In genomic region chr3:75868886-75869285, GRCm38 (mm10) we compare ENCODE assay signal across 12 mouse cellular contexts.
DNase-seq lines count a peak whose midpoint lies in the region; ATAC-seq and TF ChIP-seq lines count a peak whose summit lies in the region.
"Had no signal": no experiment of that assay in that cellular context is flagged by ENCODE, and none has a peak within 500 bp of the region (broad histone marks: within the 10 kb centered on the region; RNA-seq: fewer than 3 reads in every experiment).

No protein-coding gene starts in this region.

- TF ChIP-seq POLR2A in kidney, adult 2 months (IDR thresholded peaks at IDR 0.05; ENCODE audit: low read depth, low read length), result no peak

- no peak for ATAC-seq in hindbrain, embryonic 16.5 days

- no peak overlapping the region for H3K4me2 ChIP-seq in hindbrain, embryonic 16.5 days (ENCODE audit: low read length)
- H3K4me2 ChIP-seq: embryonic facial prominence, embryonic 12.5 days; heart, embryonic 13.5 days; lung, embryonic 15.5 days had no signal

- 27% methylated on average over 1 of the region's 1 CpGs for WGBS in kidney, adult 2 months
- WGBS in hindbrain, embryonic 16.5 days, result 62% methylated on average over 1 of the region's 1 CpGs

- H3K4me1 ChIP-seq in kidney, adult 2 months (ENCODE audit: control insufficient read depth, insufficient read depth, low read length), result no peaks in the 10 kb centered on the region
- no peaks in the 10 kb centered on the region for H3K4me1 ChIP-seq in hindbrain, embryonic 16.5 days (ENCODE audit: control insufficient read depth, insufficient read depth, low read depth, low read length)
- H3K4me1 ChIP-seq: embryonic facial prominence, embryonic 12.5 days; heart, embryonic 13.5 days; lung, embryonic 15.5 days had no signal

- peak; percentile 22 for DNase-seq in kidney, adult 2 months
- no peak for DNase-seq in kidney, adult 11 months
- DNase-seq in NIH3T3 (ENCODE audit: low read depth), result peak; percentile 85
- DNase-seq in fibroblast of lung, adult 2 months (ENCODE audit: low read depth), result peak; percentile 84
- peak; percentile 40 to 43 for DNase-seq in kidney, postnatal 4 days
- DNase-seq in gastrocnemius, postnatal 14 days, result no peak
- DNase-seq: cerebellum, adult 9-11 months; left cerebral cortex, postnatal 4 days had no signal

- no peaks in the 10 kb centered on the region for H3K36me3 ChIP-seq in kidney, adult 2 months (ENCODE audit: control insufficient read depth, insufficient read depth, low read length)
- H3K36me3 ChIP-seq in hindbrain, embryonic 16.5 days (ENCODE audit: control insufficient read depth, insufficient read depth, low read length), result no peaks in the 10 kb centered on the region; the same call in 1 of the 2 replicates
- H3K36me3 ChIP-seq: embryonic facial prominence, embryonic 12.5 days; lung, embryonic 15.5 days had no signal

- no peaks in the 10 kb centered on the region for H3K27me3 ChIP-seq in kidney, adult 2 months (replicated peaks; ENCODE audit: control insufficient read depth, insufficient read depth, low read length)
- no peaks in the 10 kb centered on the region for H3K27me3 ChIP-seq in hindbrain, embryonic 16.5 days (replicated peaks; ENCODE audit: control insufficient read depth, insufficient read depth, low read length)
- H3K27me3 ChIP-seq: embryonic facial prominence, embryonic 12.5 days; heart, embryonic 13.5 days; lung, embryonic 15.5 days had no signal

- H3K4me3 ChIP-seq in kidney, adult 2 months (ENCODE audit: insufficient read depth, low read depth, low read length), result no peak overlapping the region
- H3K4me3 ChIP-seq in hindbrain, embryonic 16.5 days (ENCODE audit: low read length), result no peak overlapping the region
- H3K4me3 ChIP-seq: embryonic facial prominence, embryonic 12.5 days; heart, embryonic 13.5 days; lung, embryonic 15.5 days had no signal

- H3K27ac ChIP-seq in kidney, adult 2 months (ENCODE audit: insufficient read depth, low read depth, low read length), result no peak overlapping the region
- no peak overlapping the region for H3K27ac ChIP-seq in hindbrain, embryonic 16.5 days (ENCODE audit: low read depth, low read length)
- H3K27ac ChIP-seq: embryonic facial prominence, embryonic 12.5 days; heart, embryonic 13.5 days; lung, embryonic 15.5 days had no signal

- no peak for TF ChIP-seq CTCF in kidney, adult 2 months (conservative IDR thresholded peaks at IDR 0.05; ENCODE audit: insufficient read depth, insufficient read length, low read depth, low read length)

- no peaks in the 10 kb centered on the region for H3K9me3 ChIP-seq in hindbrain, embryonic 16.5 days (ENCODE audit: control insufficient read depth, low read length)
- H3K9me3 ChIP-seq: embryonic facial prominence, embryonic 12.5 days; heart, embryonic 13.5 days; lung, embryonic 15.5 days had no signal

- no peak overlapping the region for H3K9ac ChIP-seq in hindbrain, embryonic 16.5 days (ENCODE audit: low read depth, low read length)
- H3K9ac ChIP-seq: embryonic facial prominence, embryonic 12.5 days; heart, embryonic 13.5 days; lung, embryonic 15.5 days had no signal

- intact Hi-C loops in gastrocnemius, postnatal 14 days (cut with DNase I; ENCODE audit: low total_unique reads), result no loop called here

Comparison
In these comparisons a context has a peak if more than half of its experiments do, and no peak if none do; other contexts are left out.
1. DNase-seq: peak in kidney, adult 2 months (single experiment), NIH3T3 (single experiment), fibroblast of lung, adult 2 months (single experiment) and kidney, postnatal 4 days (2 of 2); none in kidney, adult 11 months (single experiment) and gastrocnemius, postnatal 14 days (single experiment).